Mouse (Mus musculus): ENCODE data around the gene Gsk3b. TPM values are rescaled to one million over a fixed set of nuclear protein-coding genes. Genes with fewer than 3 reads are reported as not detected.
"Not testable (repeated sequence)": the region's sequence is repeated elsewhere in the genome, so short reads cannot be mapped to it uniquely, and the experiment has no call there.

Gene Gsk3b
- polyA plus RNA-seq, 1 experiment from 2014 or later = 139 TPM

DNA sequence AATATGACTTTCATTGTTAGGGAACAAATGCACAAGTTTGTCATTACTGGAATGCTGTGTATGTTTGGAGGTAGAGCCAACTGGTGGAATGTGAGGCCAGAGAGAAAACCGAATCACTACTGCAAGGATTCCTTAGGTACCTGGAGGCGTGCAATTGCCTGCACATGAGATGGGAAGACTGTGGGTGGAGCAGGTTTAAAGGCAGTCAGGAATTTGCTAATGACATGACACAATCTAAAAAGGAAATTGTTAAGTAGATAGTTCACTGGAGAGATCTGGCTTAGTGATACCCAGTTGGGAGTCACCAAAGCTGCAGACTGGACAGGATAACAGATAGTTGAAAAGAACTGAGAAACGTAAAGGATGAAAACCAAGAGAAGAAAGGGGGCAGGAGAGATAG lies 73.2 kb downstream of the Gsk3b start:
- Histone ChIP-seq H3K4me3 (no peak overlapping the region), H3K4me1 (peaks cover 13% of the 10 kb centered on the region), H3K9ac (no peak overlapping the region), H3K36me3 (no peaks in the 10 kb centered on the region), H3K27me3 (no peaks in the 10 kb centered on the region), H3K4me2 (replicated peaks) (no peak overlapping the region), H3K9me3 (replicated peaks) (no peaks in the 10 kb centered on the region), H3K27ac (no peak overlapping the region)
- 87% methylated on average over 3 of the region's 3 CpGs for WGBS
- ATAC-seq (ENCODE audit: low FRiP score) = no peak

DNA sequence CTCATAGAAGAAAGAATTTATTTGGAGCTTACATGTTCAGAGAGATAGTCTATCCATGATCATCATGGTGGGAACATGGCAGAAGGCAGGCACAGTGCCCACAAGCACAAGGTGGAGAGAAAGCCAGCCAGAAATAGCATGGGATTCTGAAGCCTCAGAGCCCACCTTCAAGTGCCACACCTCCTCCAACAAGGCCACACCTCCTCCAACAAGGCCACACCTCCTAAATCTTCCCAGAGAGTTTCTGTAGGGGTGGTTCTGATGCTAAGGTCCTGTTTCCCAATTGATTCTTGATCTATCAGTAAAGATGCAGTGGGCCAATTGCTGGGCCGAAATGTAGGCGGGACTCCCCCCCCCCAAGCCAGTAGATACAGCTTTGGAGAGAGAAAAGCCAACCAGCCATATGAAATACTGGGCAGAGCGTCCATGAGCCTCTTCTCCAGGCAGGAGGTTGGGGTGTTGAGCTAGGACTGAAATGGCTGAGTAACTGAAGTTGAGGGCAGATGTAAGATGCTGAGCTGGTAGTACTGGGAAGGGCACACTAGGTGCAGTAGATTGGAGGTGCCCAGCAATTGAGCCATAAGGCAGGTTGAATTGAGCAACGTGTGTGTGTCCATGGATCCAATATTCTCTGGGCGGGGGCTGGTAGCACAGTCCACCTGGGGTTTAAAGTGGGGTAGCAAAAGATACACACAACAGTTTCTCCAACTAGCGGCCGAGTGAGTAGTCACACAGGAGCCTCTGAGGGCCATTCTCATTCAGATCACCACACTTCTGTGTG lies 76.2 kb downstream of the Gsk3b start:
- ATAC-seq (ENCODE audit: low FRiP score) = peak; percentile 60; the same call in 1 of the 2 replicates
- no peaks in the 10 kb centered on the region for H3K36me3 ChIP-seq
- H3K9ac ChIP-seq = no peak overlapping the region
- WGBS = 93% methylated on average over 7 of the region's 7 CpGs
- no peaks in the 10 kb centered on the region for H3K9me3 ChIP-seq (replicated peaks)
- no peak overlapping the region for H3K27ac ChIP-seq
- no peak overlapping the region for H3K4me2 ChIP-seq (replicated peaks)
- H3K4me1 ChIP-seq = no peaks in the 10 kb centered on the region
- no peaks in the 10 kb centered on the region for H3K27me3 ChIP-seq
- no peak overlapping the region for H3K4me3 ChIP-seq

DNA sequence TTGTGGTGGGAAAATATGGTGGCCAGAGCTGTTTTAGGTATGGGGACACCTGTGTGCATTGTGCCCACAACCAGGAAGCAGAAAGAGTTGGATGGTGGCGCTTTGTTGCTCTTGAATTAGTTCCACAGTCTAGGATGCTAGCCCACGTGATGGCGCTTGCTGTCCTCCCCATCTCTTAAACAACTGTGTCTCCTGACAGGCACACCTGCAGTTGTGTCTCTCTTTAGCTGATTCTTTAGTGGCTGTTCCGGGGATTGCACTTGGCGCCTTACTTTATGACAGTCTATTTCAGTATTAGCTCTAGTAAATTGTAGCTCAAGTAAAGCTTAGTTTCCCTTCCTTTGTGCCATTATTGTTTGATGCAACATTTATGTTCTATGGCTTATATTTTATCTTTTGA lies 80.2 kb downstream of the Gsk3b start:
- Histone ChIP-seq H3K9ac (no peak overlapping the region), H3K9me3 (replicated peaks) (no peaks in the 10 kb centered on the region), H3K4me3 (no peak overlapping the region), H3K36me3 (peaks cover 12% of the 10 kb centered on the region), H3K27me3 (no peaks in the 10 kb centered on the region), H3K27ac (no peak overlapping the region), H3K4me1 (no peaks in the 10 kb centered on the region), H3K4me2 (replicated peaks) (no peak overlapping the region)
- no peak for ATAC-seq (ENCODE audit: low FRiP score)
- WGBS = 90% methylated on average over 5 of the region's 5 CpGs

DNA sequence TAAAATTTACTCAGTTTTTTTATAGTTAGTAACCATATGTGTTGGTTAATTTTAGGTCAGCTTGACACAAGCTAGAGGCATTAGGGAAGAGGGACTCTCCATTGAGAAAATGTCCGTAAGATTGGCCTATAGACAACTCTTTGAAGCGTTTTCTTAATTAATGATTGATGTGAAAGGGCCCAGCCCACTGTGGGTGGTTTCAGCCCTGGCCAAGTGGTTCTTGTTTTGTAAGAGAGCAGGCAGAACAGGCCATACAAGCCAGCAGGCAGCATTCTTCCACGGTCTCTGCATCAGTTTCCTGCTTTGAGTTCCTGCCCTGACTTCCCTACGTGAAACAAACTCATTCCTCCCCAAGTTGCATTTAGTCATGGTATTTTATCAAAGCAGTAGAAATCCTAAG lies 90.3 kb downstream of the Gsk3b start:
- H3K9me3 ChIP-seq (replicated peaks) = no peaks in the 10 kb centered on the region
- no peak overlapping the region for H3K9ac ChIP-seq
- no peak overlapping the region for H3K4me2 ChIP-seq (replicated peaks)
- WGBS = 77% methylated on average over 4 of the region's 4 CpGs
- no peaks in the 10 kb centered on the region for H3K4me1 ChIP-seq
- no peaks in the 10 kb centered on the region for H3K27me3 ChIP-seq
- peaks cover 12% of the 10 kb centered on the region; the same call in 1 of the 2 replicates for H3K36me3 ChIP-seq
- no peak overlapping the region for H3K4me3 ChIP-seq
- H3K27ac ChIP-seq = no peak overlapping the region
- no peak for ATAC-seq (ENCODE audit: low FRiP score)

DNA sequence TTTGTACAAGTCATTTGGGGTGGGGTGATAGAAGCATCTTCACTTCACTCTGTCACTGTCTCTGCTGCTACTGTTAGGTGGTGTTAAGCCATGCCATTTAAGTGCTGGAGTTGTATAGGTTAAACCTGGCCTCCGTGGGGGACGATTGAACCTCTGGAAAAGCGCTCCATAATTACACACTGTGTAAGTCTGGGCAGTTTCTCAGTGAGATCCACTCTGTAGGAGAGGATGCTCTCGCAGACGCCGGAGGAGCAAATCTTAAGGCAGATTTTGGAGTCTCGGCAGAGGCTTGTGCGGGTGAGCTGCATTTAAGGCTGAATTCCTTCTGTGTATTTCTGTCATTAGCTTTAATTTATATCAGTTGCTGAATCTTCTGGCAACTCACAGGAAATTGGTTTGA lies 92.6 kb downstream of the Gsk3b start:
- H3K9me3 ChIP-seq (replicated peaks) = no peaks in the 10 kb centered on the region
- H3K4me2 ChIP-seq (replicated peaks) = no peak overlapping the region
- no peak overlapping the region for H3K9ac ChIP-seq
- no peak overlapping the region for H3K4me3 ChIP-seq
- H3K36me3 ChIP-seq = peaks cover 20% of the 10 kb centered on the region; the same call in 1 of the 2 replicates
- no peaks in the 10 kb centered on the region for H3K27me3 ChIP-seq
- H3K4me1 ChIP-seq = no peaks in the 10 kb centered on the region; the same call in 1 of the 2 replicates
- WGBS = 93% methylated on average over 8 of the region's 8 CpGs
- ATAC-seq (ENCODE audit: low FRiP score) = no peak
- no peak overlapping the region for H3K27ac ChIP-seq

DNA sequence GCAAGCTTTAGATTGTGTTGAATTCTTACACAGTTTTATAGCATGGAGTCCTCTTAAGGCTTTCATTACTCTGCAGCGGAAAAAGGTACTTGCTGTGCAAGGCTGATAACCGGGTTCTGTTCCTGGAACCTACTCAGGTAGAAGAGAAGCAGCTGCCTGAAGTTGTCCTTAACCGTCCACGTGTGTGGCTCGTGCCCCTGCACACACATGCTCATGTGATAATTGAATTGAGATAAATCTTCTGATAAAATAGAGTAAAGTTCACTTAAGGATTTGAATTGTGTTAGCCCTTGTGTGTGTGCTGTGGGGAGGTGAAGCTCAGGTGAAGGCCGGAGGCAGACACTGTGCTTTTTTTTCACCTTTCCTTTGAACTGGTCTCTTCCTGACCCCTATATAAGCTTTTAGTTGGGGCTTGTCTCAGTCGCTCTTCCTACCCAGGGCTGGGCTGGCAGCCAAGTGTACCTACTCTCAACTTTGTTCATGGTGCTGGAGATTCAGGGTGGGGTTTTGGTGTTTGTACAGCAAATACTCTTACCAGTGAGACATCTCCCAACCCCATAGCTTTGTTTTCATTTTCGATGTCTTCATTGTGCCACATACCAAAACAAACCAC lies 96.0 kb downstream of the Gsk3b start:
- Histone ChIP-seq H3K4me1 (no peaks in the 10 kb centered on the region; the same call in 1 of the 2 replicates), H3K4me2 (replicated peaks) (no peak overlapping the region), H3K4me3 (no peak overlapping the region), H3K36me3 (peaks cover 28% of the 10 kb centered on the region), H3K27ac (no peak overlapping the region), H3K27me3 (no peaks in the 10 kb centered on the region), H3K9ac (no peak overlapping the region), H3K9me3 (replicated peaks) (no peaks in the 10 kb centered on the region)
- WGBS = 88% methylated on average over 8 of the region's 8 CpGs
- no peak for ATAC-seq (ENCODE audit: low FRiP score)

DNA sequence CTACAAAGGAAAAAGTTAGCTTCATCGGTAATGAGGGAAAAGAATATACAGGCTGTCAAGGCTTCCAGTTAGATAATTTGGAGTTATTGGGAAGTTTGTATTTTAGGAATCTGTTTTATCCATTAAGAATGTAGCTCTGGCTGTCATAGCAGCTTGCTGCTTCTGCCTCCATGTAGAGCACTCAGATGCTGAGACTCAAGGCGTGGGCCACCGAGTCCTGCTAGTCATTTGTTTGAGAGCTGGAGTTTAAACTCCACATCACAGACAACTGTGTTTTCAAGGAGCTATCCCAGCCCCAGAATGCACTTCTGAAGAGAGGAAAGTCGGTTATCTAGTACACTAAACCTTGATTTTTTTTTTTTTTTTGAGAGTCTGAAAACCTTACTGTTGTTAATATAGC lies 101.2 kb downstream of the Gsk3b start:
- peaks cover 37% of the 10 kb centered on the region for H3K36me3 ChIP-seq

DNA sequence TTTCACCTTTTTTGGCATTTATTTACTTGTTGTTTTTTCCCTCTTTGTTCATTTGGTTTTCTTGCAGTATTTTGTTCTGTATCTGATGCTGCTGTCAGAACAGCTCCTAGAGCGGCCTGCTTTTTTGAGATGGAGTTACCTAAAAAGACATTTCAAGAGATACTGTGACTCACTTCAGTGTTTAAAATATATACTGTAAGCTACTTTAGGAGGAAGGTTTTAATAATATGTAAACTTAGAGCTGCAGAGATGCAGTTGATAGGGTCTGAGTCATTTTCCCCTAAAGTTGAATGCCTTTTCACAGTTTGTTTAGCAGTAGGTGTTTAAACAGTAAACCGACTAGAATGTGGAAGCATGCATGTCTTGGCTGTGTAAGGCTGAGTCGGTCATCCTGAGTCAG lies 101.7 kb downstream of the Gsk3b start:
- no peak overlapping the region for H3K4me3 ChIP-seq
- H3K27me3 ChIP-seq = no peaks in the 10 kb centered on the region
- 93% methylated on average over 3 of the region's 3 CpGs for WGBS
- ATAC-seq (ENCODE audit: low FRiP score) = no peak
- H3K27ac ChIP-seq = no peak overlapping the region
- no peak overlapping the region for H3K9ac ChIP-seq
- no peaks in the 10 kb centered on the region for H3K9me3 ChIP-seq (replicated peaks)
- no peak overlapping the region for H3K4me2 ChIP-seq (replicated peaks)
- peaks cover 41% of the 10 kb centered on the region for H3K36me3 ChIP-seq
- H3K4me1 ChIP-seq = no peaks in the 10 kb centered on the region

More for the DNA sequence above, 101.2 kb downstream of the Gsk3b start:
- no peak overlapping the region for H3K27ac ChIP-seq
- no peak overlapping the region for H3K9ac ChIP-seq
- H3K4me3 ChIP-seq = no peak overlapping the region
- no peaks in the 10 kb centered on the region for H3K9me3 ChIP-seq (replicated peaks)
- H3K27me3 ChIP-seq = no peaks in the 10 kb centered on the region
- H3K4me1 ChIP-seq = no peaks in the 10 kb centered on the region; the same call in 1 of the 2 replicates
- no peak for ATAC-seq (ENCODE audit: low FRiP score)
- WGBS = 92% methylated on average over 4 of the region's 4 CpGs
- H3K4me2 ChIP-seq (replicated peaks) = no peak overlapping the region

DNA sequence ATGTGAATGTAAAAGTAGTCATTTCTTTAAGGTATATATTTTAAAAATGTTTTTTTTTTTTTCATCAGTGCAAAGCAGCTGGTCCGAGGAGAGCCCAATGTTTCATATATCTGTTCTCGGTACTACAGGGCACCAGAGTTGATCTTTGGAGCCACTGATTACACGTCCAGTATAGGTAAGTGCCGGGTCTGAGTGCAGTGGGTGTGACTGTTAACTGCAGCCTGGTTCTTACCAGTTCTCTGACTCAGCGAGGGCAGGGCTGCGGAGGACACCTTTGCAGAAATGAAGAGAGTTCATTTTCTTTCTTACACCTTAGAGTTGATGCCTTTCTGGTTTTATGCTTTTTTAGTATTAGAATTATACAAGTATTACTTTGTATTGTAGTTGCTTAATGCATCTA lies 102.7 kb downstream of the Gsk3b start:
- Histone ChIP-seq H3K4me3 (no peak overlapping the region), H3K27me3 (no peaks in the 10 kb centered on the region), H3K9ac (no peak overlapping the region), H3K36me3 (peaks cover 45% of the 10 kb centered on the region), H3K27ac (no peak overlapping the region), H3K9me3 (replicated peaks) (no peaks in the 10 kb centered on the region), H3K4me2 (replicated peaks) (no peak overlapping the region), H3K4me1 (no peaks in the 10 kb centered on the region)
- ATAC-seq (ENCODE audit: low FRiP score) = no peak
- WGBS = 92% methylated on average over 6 of the region's 6 CpGs

DNA sequence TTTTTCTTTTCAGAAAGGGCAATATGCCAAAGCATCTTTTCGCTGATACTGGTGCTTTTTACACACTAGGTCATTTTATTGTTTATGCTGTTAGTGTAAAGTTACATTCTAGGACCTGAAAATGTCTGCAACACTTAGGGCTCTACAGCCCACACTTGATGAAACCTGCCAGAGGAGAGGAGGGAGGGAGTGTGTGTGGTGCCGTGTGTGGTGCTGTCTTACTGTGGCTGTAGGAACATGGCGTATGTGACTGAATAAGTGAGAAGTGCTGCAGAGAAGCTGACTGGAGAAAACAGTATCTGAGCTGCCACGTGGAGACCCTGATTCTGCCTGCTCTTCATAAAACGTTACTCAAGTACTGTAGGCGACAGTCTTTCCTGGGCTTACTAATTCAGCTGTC lies 103.8 kb downstream of the Gsk3b start:
- no peak overlapping the region for H3K4me2 ChIP-seq (replicated peaks)
- no peak overlapping the region for H3K27ac ChIP-seq
- no peak overlapping the region for H3K9ac ChIP-seq
- WGBS = 85% methylated on average over 6 of the region's 6 CpGs
- no peaks in the 10 kb centered on the region for H3K9me3 ChIP-seq (replicated peaks)
- no peak overlapping the region for H3K4me3 ChIP-seq
- H3K4me1 ChIP-seq = no peaks in the 10 kb centered on the region
- no peaks in the 10 kb centered on the region for H3K27me3 ChIP-seq
- peaks cover 40% of the 10 kb centered on the region for H3K36me3 ChIP-seq
- no peak for ATAC-seq (ENCODE audit: low FRiP score)

DNA sequence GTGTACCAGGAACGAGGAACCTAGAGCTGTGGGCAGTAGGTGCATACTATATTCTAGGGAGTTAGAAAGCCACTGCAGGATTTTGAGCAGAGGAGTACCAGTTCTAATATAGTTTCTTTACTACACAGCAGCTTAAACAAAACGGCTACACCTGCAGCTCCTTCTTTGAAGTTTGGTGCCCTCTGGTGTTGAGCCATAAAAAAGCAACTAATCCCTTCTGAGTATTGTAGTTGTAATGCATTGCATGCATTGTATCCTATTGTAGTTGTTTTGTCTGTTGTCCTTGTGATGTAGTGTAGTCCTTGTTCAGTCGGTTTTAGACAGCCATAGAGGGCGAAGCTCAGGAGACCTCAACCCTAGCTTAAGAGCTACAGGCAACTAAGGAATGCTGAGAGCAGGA lies 108.5 kb downstream of the Gsk3b start:
- Histone ChIP-seq H3K36me3 (peaks cover 37% of the 10 kb centered on the region), H3K4me3 (no peak overlapping the region), H3K27me3 (no peaks in the 10 kb centered on the region), H3K4me1 (no peaks in the 10 kb centered on the region; the same call in 1 of the 2 replicates), H3K9ac (no peak overlapping the region), H3K27ac (no peak overlapping the region), H3K4me2 (replicated peaks) (no peak overlapping the region), H3K9me3 (replicated peaks) (no peaks in the 10 kb centered on the region)
- 56% methylated on average over 4 of the region's 4 CpGs for WGBS
- ATAC-seq (ENCODE audit: low FRiP score) = 0 out of 2 replicates have a peak, but pooled peaks have one; percentile 41

DNA sequence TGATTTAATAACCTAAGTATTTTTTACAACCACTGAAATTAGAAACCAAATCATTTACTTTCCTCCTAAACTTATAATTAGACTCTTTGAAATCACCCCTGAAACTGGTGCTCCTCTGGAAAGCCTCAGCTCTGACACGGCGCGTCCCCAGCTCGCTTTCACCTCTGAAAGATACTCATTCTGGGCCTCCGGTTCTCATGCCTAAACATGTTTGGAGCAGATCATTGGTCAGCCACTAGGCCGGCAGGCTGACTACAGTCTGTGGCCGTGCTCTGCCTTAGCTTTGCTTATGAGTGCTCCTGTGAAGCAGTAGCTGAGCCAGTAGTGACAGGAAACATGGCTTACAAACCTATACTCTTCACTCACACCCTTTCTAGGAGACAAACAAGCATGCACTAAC lies 116.5 kb downstream of the Gsk3b start:
- Histone ChIP-seq H3K9me3 (replicated peaks) (no peaks in the 10 kb centered on the region), H3K36me3 (peaks cover 28% of the 10 kb centered on the region), H3K9ac (no peak overlapping the region), H3K27me3 (no peaks in the 10 kb centered on the region), H3K27ac (no peak overlapping the region), H3K4me3 (no peak overlapping the region), H3K4me2 (replicated peaks) (no peak overlapping the region), H3K4me1 (no peaks in the 10 kb centered on the region; the same call in 1 of the 2 replicates)
- no peak for ATAC-seq (ENCODE audit: low FRiP score)
- whole genome bisulfite sequencing = 96% methylated on average over 7 of the region's 7 CpGs

DNA sequence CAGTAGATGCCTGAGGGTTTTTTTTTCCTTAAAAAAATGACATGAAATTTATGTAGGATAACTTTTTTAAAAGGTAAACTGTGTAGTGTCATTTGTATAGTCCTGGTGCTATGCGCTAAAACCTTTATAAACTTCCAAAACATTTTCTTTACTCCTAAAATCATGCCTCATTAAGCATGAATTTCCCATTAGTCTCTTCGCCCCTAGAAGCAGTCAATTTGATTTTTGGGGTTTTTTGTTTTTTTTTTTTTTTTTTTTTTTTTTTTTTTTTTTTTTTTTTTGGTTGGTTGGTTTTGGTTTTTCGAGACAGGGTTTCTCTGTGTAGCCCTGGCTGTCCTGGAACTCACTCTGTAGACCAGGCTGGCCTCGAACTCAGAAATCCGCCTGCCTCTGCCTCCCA lies 133.7 kb downstream of the Gsk3b start:
- H3K27me3 ChIP-seq; H3K4me1 ChIP-seq; H3K9ac ChIP-seq; ATAC-seq (ENCODE audit: low FRiP score); H3K4me2 ChIP-seq (replicated peaks); H3K4me3 ChIP-seq; H3K9me3 ChIP-seq (replicated peaks); H3K27ac ChIP-seq: not testable (repeated sequence)
- peaks cover 42% of the 10 kb centered on the region for H3K36me3 ChIP-seq
- 95% methylated on average over 5 of the region's 5 CpGs for WGBS

All from hindbrain, embryonic 12.5 days (tissue).